Mouse (Mus musculus) liver, adult 2 months (tissue): ENCODE results near the gene Arl15. TPM values are rescaled to one million over a fixed set of nuclear protein-coding genes. Genes with fewer than 3 reads are reported as not detected.

Experiments used
- DNase-seq: peaks from one replicate; pipeline ENCODE4 v3.0.0-alpha.2; 2011; ENCODE audit warnings: low read depth, low spot score; ENCODE audit errors: extremely low read depth
- H3K27ac ChIP-seq: fragments of 200-500 bp; replicated peaks from 2 replicates; pipeline ENCODE4 v1.5.1; 2012; ENCODE audit warnings: low read depth, mild to moderate bottlenecking, control low read depth, inconsistent platforms, low read length; ENCODE audit not compliant: insufficient read depth
- H3K27me3 ChIP-seq: fragments of 200-500 bp; 2 replicates; pipeline ENCODE4 v1.6.1; 2012; ENCODE audit warnings: mild to moderate bottlenecking, moderate library complexity, low read length, inconsistent platforms; ENCODE audit not compliant: control insufficient read depth, insufficient read depth
- H3K36me3 ChIP-seq: fragments of 200-500 bp; 2 replicates; pipeline ENCODE4 v1.6.1; 2012; ENCODE audit warnings: low read length, inconsistent platforms; ENCODE audit not compliant: control insufficient read depth, insufficient read depth
- H3K4me1 ChIP-seq: fragments of 200-500 bp; 2 replicates; pipeline ENCODE4 v1.6.1; 2011; ENCODE audit warnings: low read length; ENCODE audit not compliant: control insufficient read depth, insufficient read depth
- H3K4me3 ChIP-seq: fragments of 200-500 bp; 2 replicates; pipeline ENCODE4 v1.5.1; 2011; ENCODE audit warnings: low read depth, mild to moderate bottlenecking, control low read depth, low read length, moderate library complexity; ENCODE audit not compliant: insufficient read depth
- H3K79me2 ChIP-seq: fragments of 200-500 bp; 2 replicates; pipeline ENCODE4 v1.6.1; 2012; ENCODE audit warnings: inconsistent platforms, mild to moderate bottlenecking, low read length, moderate library complexity; ENCODE audit not compliant: control insufficient read depth, insufficient read depth
- H3K9ac ChIP-seq: fragments of 200-500 bp; 2 replicates; pipeline ENCODE4 v1.6.1; 2012; ENCODE audit warnings: low read depth, mild to moderate bottlenecking, control low read depth, inconsistent platforms, low read length
- CTCF ChIP-seq: fragments of 200-500 bp; IDR thresholded peaks from 2 replicates; pipeline ENCODE4 v1.5.1; 2011; ENCODE audit warnings: low read depth, low read length, control low read depth
- POLR2A ChIP-seq: fragments of 200-500 bp; IDR thresholded peaks from 2 replicates; pipeline ENCODE4 v1.6.1; 2011; ENCODE audit warnings: low read length, control low read depth; ENCODE audit not compliant: insufficient read depth; ENCODE audit errors: extremely low read depth
- WGBS: fragments of 180-500 bp; shearing (Covaris S2); methylation state at CpG from one replicate; pipeline ENCODE4 v1.1.7; 2018; 5-methylcytosine and 5-hydroxymethylcytosine counted together
- polyA plus RNA-seq: library from polyadenylated mRNA; depleted of rRNA; stranded (reverse); fragments of >200 nt; gene quantifications from 2 replicates; pipeline ENCODE4 v1.2.3, GENCODE M21; 2012
- total RNA-seq: library from RNA; depleted of rRNA; stranded (reverse); fragments of >200 nt; gene quantifications from 2 replicates; pipeline ENCODE4 v1.2.3, GENCODE M21; 2014

Gene Arl15
- total and polyA plus RNA-seq, 2 experiments = 1.9 to 6.5 TPM

DNA sequence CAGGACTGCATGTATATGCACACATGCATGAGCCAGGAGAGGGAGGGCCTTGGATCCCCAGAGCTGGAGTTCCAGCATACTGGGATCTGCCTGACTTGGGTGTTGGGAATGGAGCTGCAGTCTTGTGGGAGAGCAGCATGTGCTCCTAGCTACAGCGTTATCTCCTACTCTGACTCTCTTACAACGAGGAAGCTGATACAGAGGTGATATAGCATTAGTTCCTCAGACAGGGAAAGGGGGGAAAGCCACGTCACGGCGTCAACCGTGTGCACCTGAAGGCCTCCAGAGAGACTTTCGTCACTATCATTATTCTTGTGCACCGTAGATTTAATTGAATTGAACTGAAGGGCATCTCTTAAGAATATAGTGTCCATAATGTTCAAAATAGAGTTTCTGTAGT is 286.2 kb downstream of the Arl15 start:
- Histone ChIP-seq H3K4me3 (no peak overlapping the region), H3K4me1 (peaks cover 11% of the 10 kb centered on the region), H3K27ac (no peak overlapping the region), H3K27me3 (no peaks in the 10 kb centered on the region), H3K79me2 (no peaks in the 10 kb centered on the region; the same call in 1 of the 2 replicates), H3K9ac (no peak overlapping the region), H3K36me3 (no peaks in the 10 kb centered on the region)
- DNase-seq = no peak
- no peak for TF ChIP-seq POLR2A
- WGBS = 96% methylated on average over 8 of the region's 8 CpGs

DNA sequence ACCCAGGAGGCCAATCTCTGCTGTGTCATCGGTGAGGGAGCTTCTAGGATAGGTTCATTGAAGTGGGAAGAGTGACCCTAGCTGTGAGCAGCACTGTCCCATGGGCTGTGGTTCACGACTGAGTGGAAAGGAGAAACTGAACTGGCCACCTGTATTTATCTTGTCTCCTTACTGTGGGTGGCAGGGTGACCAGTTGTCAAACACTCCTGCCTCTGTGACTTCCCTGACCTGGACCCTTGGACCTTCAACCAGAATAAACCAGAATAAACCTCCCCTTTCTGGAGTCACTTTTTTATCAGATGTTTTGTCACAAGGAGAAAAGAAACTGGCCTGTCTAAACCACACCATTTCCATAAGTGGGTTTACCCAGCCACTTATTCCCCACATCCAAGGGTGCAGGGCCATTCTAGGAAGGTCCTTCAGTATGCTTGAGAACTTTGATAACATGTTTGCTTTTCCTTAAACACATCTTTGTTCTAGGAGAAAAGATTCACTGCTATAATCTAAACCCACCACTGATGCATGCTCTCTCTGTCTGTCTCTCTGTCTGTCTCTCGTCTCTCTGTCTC is 289.3 kb downstream of the Arl15 start:
- WGBS = 48% methylated on average over 3 of the region's 3 CpGs
- H3K27ac ChIP-seq = peak overlapping the region; percentile 74
- no peak for TF ChIP-seq POLR2A
- no peak for TF ChIP-seq CTCF
- no peak overlapping the region for H3K9ac ChIP-seq
- peak; percentile 89 for DNase-seq
- H3K4me1 ChIP-seq = peaks cover 16% of the 10 kb centered on the region
- no peaks in the 10 kb centered on the region; the same call in 1 of the 2 replicates for H3K79me2 ChIP-seq
- H3K36me3 ChIP-seq = no peaks in the 10 kb centered on the region
- no peak overlapping the region for H3K4me3 ChIP-seq
- H3K27me3 ChIP-seq = no peaks in the 10 kb centered on the region

DNA sequence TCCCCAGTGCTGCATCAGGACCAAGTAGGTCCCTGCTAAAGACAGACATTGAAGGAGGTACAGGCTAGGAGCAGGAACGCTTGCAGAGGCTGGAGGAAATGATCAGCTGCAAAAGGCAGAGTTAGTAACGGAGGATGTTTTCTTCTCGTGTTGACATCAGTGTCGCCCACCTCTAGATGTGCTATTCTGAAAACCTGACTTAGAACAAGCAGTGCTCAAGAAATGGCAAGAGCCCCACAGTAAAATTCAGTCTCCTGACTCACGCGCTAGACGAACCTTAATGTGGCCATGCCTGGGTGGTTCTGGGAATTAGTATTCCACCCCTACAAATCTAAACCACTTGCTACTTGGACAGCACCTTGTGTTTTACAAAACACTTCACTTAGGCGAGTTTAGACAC is 291.1 kb downstream of the Arl15 start:
- DNase-seq = no peak
- Histone ChIP-seq H3K27me3 (no peaks in the 10 kb centered on the region), H3K79me2 (no peaks in the 10 kb centered on the region; the same call in 1 of the 2 replicates), H3K4me3 (no peak overlapping the region), H3K9ac (no peak overlapping the region), H3K36me3 (no peaks in the 10 kb centered on the region), H3K4me1 (peaks cover 22% of the 10 kb centered on the region), H3K27ac (0 out of 2 replicates have a peak overlapping the region, but pooled peaks have one; percentile 8)
- WGBS = 97% methylated on average over 8 of the region's 8 CpGs
- TF ChIP-seq POLR2A (no peak), CTCF (no peak)

DNA sequence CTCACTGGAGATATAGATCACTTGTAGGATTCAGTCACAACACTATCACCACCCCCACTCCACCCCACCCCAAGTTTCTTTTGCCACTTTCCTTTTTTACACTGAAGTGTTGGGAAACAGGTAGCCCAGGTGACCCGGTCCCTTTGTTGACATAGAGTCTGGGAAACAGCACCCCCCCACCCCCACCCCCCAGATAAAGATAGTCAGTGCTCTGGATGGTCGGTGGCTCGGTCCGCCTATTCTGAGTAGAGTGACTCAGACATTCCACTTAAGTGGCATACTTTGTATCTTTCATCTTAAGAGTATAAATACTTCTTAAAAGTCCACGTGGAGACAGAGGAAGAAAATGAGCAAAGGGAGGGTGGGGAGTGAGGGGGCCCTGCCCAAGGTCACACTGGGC is 292.0 kb downstream of the Arl15 start:
- peak overlapping the region; percentile 92 for H3K27ac ChIP-seq
- WGBS = 17% methylated on average over 5 of the region's 5 CpGs

DNA sequence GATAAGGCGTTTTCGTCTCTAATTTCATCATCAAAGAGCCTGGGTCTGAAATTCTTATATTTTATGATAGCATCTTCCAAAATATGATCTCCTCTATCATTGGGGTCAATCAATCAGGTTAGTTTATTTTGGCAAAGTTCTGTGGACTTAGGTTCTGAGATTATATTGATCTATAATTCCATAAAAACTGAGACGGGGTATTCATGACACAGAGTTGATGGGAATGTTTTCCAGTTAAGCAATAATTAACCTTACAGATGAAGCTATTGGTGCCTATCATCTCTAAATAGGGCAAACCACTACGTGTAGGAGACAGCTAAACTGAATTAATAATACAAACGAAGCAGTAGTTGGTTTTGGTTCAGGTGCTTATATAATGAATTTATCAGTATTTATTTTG is 292.5 kb downstream of the Arl15 start:
- Histone ChIP-seq H3K4me1 (peaks cover 22% of the 10 kb centered on the region), H3K27me3 (no peaks in the 10 kb centered on the region), H3K27ac (peak overlapping the region; percentile 92), H3K4me3 (no peak overlapping the region), H3K79me2 (no peaks in the 10 kb centered on the region; the same call in 1 of the 2 replicates), H3K9ac (no peak overlapping the region), H3K36me3 (no peaks in the 10 kb centered on the region)
- WGBS = 24% methylated on average over 5 of the region's 5 CpGs
- TF ChIP-seq POLR2A = no peak
- TF ChIP-seq CTCF = no peak
- peak; percentile 94 for DNase-seq

More for the DNA sequence above, 292.0 kb downstream of the Arl15 start:
- Histone ChIP-seq H3K36me3 (no peaks in the 10 kb centered on the region), H3K4me1 (peaks cover 22% of the 10 kb centered on the region), H3K79me2 (no peaks in the 10 kb centered on the region; the same call in 1 of the 2 replicates), H3K27me3 (no peaks in the 10 kb centered on the region), H3K9ac (no peak overlapping the region), H3K4me3 (no peak overlapping the region)
- TF ChIP-seq CTCF (no peak), POLR2A (no peak)
- DNase-seq = peak; percentile 71

DNA sequence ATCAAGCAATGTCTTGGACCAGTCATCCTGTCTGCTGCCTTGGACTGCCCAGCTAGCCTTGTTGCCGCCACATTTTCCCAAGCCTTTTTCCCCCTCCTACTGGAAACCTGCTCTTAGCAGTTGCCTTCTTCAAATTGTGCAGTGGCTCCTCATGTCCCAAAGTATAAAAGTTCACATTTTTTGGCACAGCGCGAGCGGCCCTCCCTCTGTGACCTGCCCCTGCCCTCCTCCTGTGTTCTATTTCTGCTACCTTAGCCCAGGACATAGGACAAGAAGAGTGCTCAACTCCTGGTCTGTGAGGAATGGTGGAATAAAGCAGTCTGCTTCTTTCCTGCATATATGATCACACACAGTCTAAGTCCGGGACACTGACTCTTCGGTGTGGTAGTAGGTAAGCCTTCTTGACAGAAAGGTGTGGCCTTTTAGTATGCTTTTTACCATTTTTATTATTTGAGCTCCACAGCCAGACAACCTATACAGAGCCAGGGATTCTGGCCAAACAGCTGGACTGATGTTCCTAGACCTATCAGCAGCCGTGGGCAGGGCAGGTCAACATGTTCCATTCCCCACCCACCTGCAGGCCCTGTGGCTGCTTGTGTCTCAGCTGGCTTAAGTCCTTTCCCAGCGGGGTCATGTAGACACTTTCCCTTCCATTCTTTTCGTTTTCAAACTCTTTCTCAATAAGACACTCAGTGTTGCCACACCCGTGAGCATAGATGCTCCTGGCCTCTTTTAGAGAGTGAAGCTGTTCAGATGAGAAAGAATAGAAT is 293.6 kb downstream of the Arl15 start:
- peak; percentile 93 for DNase-seq
- H3K9ac ChIP-seq = peak overlapping the region; percentile 43
- no peaks in the 10 kb centered on the region for H3K27me3 ChIP-seq
- H3K79me2 ChIP-seq = no peaks in the 10 kb centered on the region; the same call in 1 of the 2 replicates
- H3K27ac ChIP-seq = peak overlapping the region; percentile 92
- no peaks in the 10 kb centered on the region for H3K36me3 ChIP-seq
- H3K4me1 ChIP-seq = peaks cover 22% of the 10 kb centered on the region
- 27% methylated on average over 10 of the region's 10 CpGs for WGBS
- H3K4me3 ChIP-seq = peak overlapping the region; percentile 6
- TF ChIP-seq POLR2A (no peak), CTCF (no peak)
